Mouse (Mus musculus): ENCODE measurements at regions not wholly inside any gene's neighbourhood (a gene's known extent, or its start where the extent isn't known, plus 50 kb on each side); places are given as distances from the start of the nearest gene placed in this dataset.

GRCm38 (mm10) chr13:70412788-70413187 is 224.6 kb downstream of the Ice1 start:
- H3K27ac ChIP-seq (ENCODE audit: insufficient read depth, low read depth) = no peak overlapping the region
- no peak for DNase-seq (ENCODE audit: extremely low read depth)
- no peak overlapping the region for H3K4me3 ChIP-seq (replicated peaks in 1 of 3; ENCODE audit: low read depth in 2 of 3, low read length in 2 of 3, poor library complexity in 1 of 3)
- dilution Hi-C loops (cut with MboI; ENCODE audit: extremely low pct_ligation_motif_present, extremely low pct_unique_long_range_greater_than_20kb, low sequenced_read_pairs) = no loop called here
- no peak overlapping the region for H3K9ac ChIP-seq (ENCODE audit: insufficient read depth, low read depth)
- no peak for TF ChIP-seq JUN (IDR thresholded peaks at IDR 0.05; ENCODE audit: insufficient read depth, low read depth, low read length)
- no peak for TF ChIP-seq POLR2AphosphoS2 (IDR thresholded peaks at IDR 0.05; ENCODE audit: low read depth, low read length)
- no peak for TF ChIP-seq USF1 (IDR thresholded peaks at IDR 0.05; ENCODE audit: low read depth, low read length)
- TF ChIP-seq CTCF (conservative IDR thresholded peaks at IDR 0.05 in 1 of 2, IDR thresholded peaks at IDR 0.05 in 1 of 2; ENCODE audit: low read depth in 2 of 2, low read length in 2 of 2) = no peak
- TF ChIP-seq MAX (IDR thresholded peaks at IDR 0.05; ENCODE audit: low read length) = no peak
- no peak for TF ChIP-seq TCF12 (IDR thresholded peaks at IDR 0.05; ENCODE audit: low read depth, low read length)
- TF ChIP-seq E2F4 (IDR thresholded peaks at IDR 0.05; ENCODE audit: insufficient replicate concordance, low read depth, low read length) = no peak
- no peak for TF ChIP-seq BHLHE40 (IDR thresholded peaks at IDR 0.05; ENCODE audit: low read depth, low read length)
- no peak for TF ChIP-seq MXI1 (IDR thresholded peaks at IDR 0.05; ENCODE audit: low read depth, low read length)
- TF ChIP-seq UBTF (IDR thresholded peaks at IDR 0.05; ENCODE audit: low read depth, low read length) = no peak
- no peak for TF ChIP-seq ZKSCAN1 (IDR thresholded peaks at IDR 0.05; ENCODE audit: borderline replicate concordance, low read depth, low read length)
- no peak for TF ChIP-seq EP300 (IDR thresholded peaks at IDR 0.05; ENCODE audit: low read length)
- TF ChIP-seq MAZ (IDR thresholded peaks at IDR 0.05; ENCODE audit: low read depth, low read length) = no peak
- no peak for TF ChIP-seq GABPA (IDR thresholded peaks at IDR 0.05; ENCODE audit: insufficient replicate concordance, low read depth, low read length)
- no peak for TF ChIP-seq KAT2A (IDR thresholded peaks at IDR 0.05; ENCODE audit: insufficient replicate concordance, low read length)
- TF ChIP-seq MAFK (IDR thresholded peaks at IDR 0.05; ENCODE audit: insufficient replicate concordance, low read length) = no peak
- no peaks in the 10 kb centered on the region for H3K27me3 ChIP-seq (replicated peaks)
- no peaks in the 10 kb centered on the region for H3K36me3 ChIP-seq (replicated peaks in 1 of 2; ENCODE audit: control insufficient read depth in 1 of 2, insufficient read depth in 1 of 2, low read length in 1 of 2)
- no peak overlapping the region for H3K4me2 ChIP-seq (ENCODE audit: insufficient read depth, low read depth, poor library complexity, severe bottlenecking)
- H3K79me2 ChIP-seq (replicated peaks; ENCODE audit: control insufficient read depth, extremely low read depth, insufficient read depth, poor library complexity, severe bottlenecking) = no peaks in the 10 kb centered on the region
- H3K4me1 ChIP-seq (ENCODE audit: control insufficient read depth in 1 of 2, insufficient read depth in 2 of 2) = no peaks in the 10 kb centered on the region
- peaks cover 78% of the 10 kb centered on the region for H3K9me3 ChIP-seq (replicated peaks; ENCODE audit: low read length)
- in situ Hi-C loops (cut with MboI; ENCODE audit: low pct_ligation_motif_present, low pct_unique_long_range_greater_than_20kb, low sequenced_read_pairs) = no loop called here

GRCm38 (mm10) chr13:70418156-70418555 is 219.3 kb downstream of the Ice1 start:
- Histone ChIP-seq H3K4me3 (replicated peaks in 1 of 3; ENCODE audit: low read depth in 2 of 3, low read length in 2 of 3, poor library complexity in 1 of 3) (no peak overlapping the region), H3K4me2 (ENCODE audit: insufficient read depth, low read depth, poor library complexity, severe bottlenecking) (no peak overlapping the region), H3K27me3 (replicated peaks) (no peaks in the 10 kb centered on the region), H3K79me2 (replicated peaks; ENCODE audit: control insufficient read depth, extremely low read depth, insufficient read depth, poor library complexity, severe bottlenecking) (no peaks in the 10 kb centered on the region), H3K9me3 (replicated peaks; ENCODE audit: low read length) (peaks cover 77% of the 10 kb centered on the region), H3K9ac (ENCODE audit: insufficient read depth, low read depth) (no peak overlapping the region), H3K27ac (ENCODE audit: insufficient read depth, low read depth) (no peak overlapping the region), H3K36me3 (replicated peaks in 1 of 2; ENCODE audit: control insufficient read depth in 1 of 2, insufficient read depth in 1 of 2, low read length in 1 of 2) (no peaks in the 10 kb centered on the region), H3K4me1 (ENCODE audit: control insufficient read depth in 1 of 2, insufficient read depth in 2 of 2) (no peaks in the 10 kb centered on the region)
- DNase-seq (ENCODE audit: extremely low read depth) = no peak
- dilution Hi-C loops (cut with MboI; ENCODE audit: extremely low pct_ligation_motif_present, extremely low pct_unique_long_range_greater_than_20kb, low sequenced_read_pairs) (no loop called here), in situ Hi-C loops (cut with MboI; ENCODE audit: low pct_ligation_motif_present, low pct_unique_long_range_greater_than_20kb, low sequenced_read_pairs) (no loop called here)
- TF ChIP-seq SMC3 (IDR thresholded peaks at IDR 0.05; ENCODE audit: low read depth, low read length) = no peak
- TF ChIP-seq ETS1 (conservative IDR thresholded peaks at IDR 0.05; ENCODE audit: low read depth, low read length) = no peak
